In the genomic region with DNA sequence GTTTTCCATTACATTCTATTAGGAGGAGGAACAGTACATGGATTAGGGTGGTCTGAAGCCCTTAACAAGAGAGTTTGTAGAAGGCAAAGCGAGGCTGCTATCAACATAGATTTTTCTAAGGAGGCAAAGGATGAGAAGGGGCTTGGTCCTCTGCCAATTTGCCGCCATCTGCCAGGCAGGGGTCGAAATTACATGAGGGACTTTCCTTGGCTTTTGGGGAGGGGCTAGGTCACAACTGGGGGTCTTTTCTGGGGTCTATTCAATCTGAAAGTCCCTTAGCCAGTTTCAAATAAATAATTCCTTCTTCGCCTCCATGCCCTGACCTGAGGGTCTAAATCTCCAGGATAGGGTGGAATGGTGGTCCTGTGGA, we compare ENCODE assay signal across 11 mouse cellular contexts. TPM values are rescaled to one million over a fixed set of nuclear protein-coding genes. Genes with fewer than 3 reads are reported as not detected.
DNase-seq lines count a peak whose midpoint lies in the region; ATAC-seq and TF ChIP-seq lines count a peak whose summit lies in the region.
"Had no signal": no experiment of that assay in that cellular context is flagged by ENCODE, and none has a peak within 500 bp of the region (broad histone marks: within the 10 kb centered on the region; RNA-seq: fewer than 3 reads in every experiment).

A gene (minus strand): TSS at position 61 of the 370 bp plus-strand sequence.

- no peak within 1 kb of the TSS for H3K27ac ChIP-seq in heart, embryonic 12.5 days (ENCODE audit: poor library complexity, severe bottlenecking)
- H3K27ac ChIP-seq in cortical plate, adult 2 months (ENCODE audit: insufficient read depth, low read length): peak within 1 kb of the TSS; percentile 81
- no peak within 1 kb of the TSS for H3K27ac ChIP-seq in hindbrain, embryonic 12.5 days
- H3K27ac ChIP-seq in midbrain, embryonic 14.5 days (replicated peaks; ENCODE audit: low read depth, low read length): peak within 1 kb of the TSS; percentile 66
- H3K27ac ChIP-seq: liver, embryonic 15.5 days had no signal

- no peaks in the 10 kb centered on the region for H3K9me3 ChIP-seq in heart, embryonic 12.5 days (replicated peaks)
- H3K9me3 ChIP-seq in hindbrain, embryonic 12.5 days (replicated peaks): no peaks in the 10 kb centered on the region
- H3K9me3 ChIP-seq in midbrain, embryonic 14.5 days (ENCODE audit: control insufficient read depth, low read length): no peaks in the 10 kb centered on the region
- H3K9me3 ChIP-seq: liver, embryonic 15.5 days had no signal

- H3K36me3 ChIP-seq in heart, embryonic 12.5 days: 0 out of 2 replicates have a peak, but pooled peaks cover 4% of the 10 kb centered on the region
- H3K36me3 ChIP-seq in hindbrain, embryonic 12.5 days: no peaks in the 10 kb centered on the region
- no peaks in the 10 kb centered on the region for H3K36me3 ChIP-seq in midbrain, embryonic 14.5 days (ENCODE audit: control insufficient read depth, insufficient read depth, low read length)
- H3K36me3 ChIP-seq: liver, embryonic 15.5 days had no signal

- WGBS in heart, embryonic 12.5 days: 22% methylated on average over 4 of the region's 4 CpGs
- WGBS in hindbrain, embryonic 12.5 days: 22% methylated on average over 4 of the region's 4 CpGs
- WGBS in midbrain, embryonic 14.5 days: 14% methylated on average over 4 of the region's 4 CpGs

- no peak within 1 kb of the TSS; the same call in 1 of the 2 replicates for H3K9ac ChIP-seq in heart, embryonic 12.5 days
- H3K9ac ChIP-seq in hindbrain, embryonic 12.5 days: peak within 1 kb of the TSS; percentile 52
- H3K9ac ChIP-seq in midbrain, embryonic 14.5 days (replicated peaks; ENCODE audit: low read length): peak within 1 kb of the TSS; percentile 65
- H3K9ac ChIP-seq: liver, embryonic 15.5 days had no signal

- no peak for TF ChIP-seq CTCF in cortical plate, adult 2 months (IDR thresholded peaks at IDR 0.05; ENCODE audit: extremely low read depth, insufficient read depth, low read length)

- TF ChIP-seq POLR2A in cortical plate, adult 2 months (IDR thresholded peaks at IDR 0.05; ENCODE audit: extremely low read depth, insufficient read depth, low read length): no peak

- H3K4me3 ChIP-seq in heart, embryonic 12.5 days: peak within 1 kb of the TSS; percentile 27; the same call in 1 of the 2 replicates
- H3K4me3 ChIP-seq in cortical plate, adult 2 months (ENCODE audit: insufficient read depth, low read length): peak within 1 kb of the TSS; percentile 80
- peak within 1 kb of the TSS; percentile 42 for H3K4me3 ChIP-seq in hindbrain, embryonic 12.5 days
- H3K4me3 ChIP-seq in midbrain, embryonic 14.5 days (replicated peaks; ENCODE audit: low read depth, low read length): peak within 1 kb of the TSS; percentile 41
- H3K4me3 ChIP-seq: liver, embryonic 15.5 days; myocyte had no signal

- no peak for DNase-seq in heart, postnatal 10 days
- no peak for DNase-seq in midbrain, embryonic 14.5 days
- DNase-seq in adrenal gland, postnatal 4 days (ENCODE audit: low spot score in 2 of 2): no peak
- no peak for DNase-seq in frontal cortex, postnatal 25 days (ENCODE audit: low spot score in 2 of 2)

- peaks cover 39% of the 10 kb centered on the region for H3K27me3 ChIP-seq in heart, embryonic 12.5 days (replicated peaks)
- H3K27me3 ChIP-seq in hindbrain, embryonic 12.5 days: peaks cover 98% of the 10 kb centered on the region
- peaks cover 53% of the 10 kb centered on the region for H3K27me3 ChIP-seq in midbrain, embryonic 14.5 days (ENCODE audit: control insufficient read depth, insufficient read depth, low read length)

- no peak for ATAC-seq in heart, embryonic 12.5 days (ENCODE audit: insufficient number of reproducible peaks, low FRiP score)
- 0 out of 2 replicates have a peak, but pooled peaks have one; percentile 9 for ATAC-seq in hindbrain, embryonic 12.5 days (ENCODE audit: low FRiP score)
- peak; percentile 20; the same call in 1 of the 2 replicates for ATAC-seq in midbrain, embryonic 14.5 days (ENCODE audit: low FRiP score, low TSS enrichment)
- ATAC-seq in inflammation-experienced regulatory T-cells, adult 6 months: no peak

- H3K4me1 ChIP-seq in heart, embryonic 12.5 days (replicated peaks): peaks cover 46% of the 10 kb centered on the region
- H3K4me1 ChIP-seq in cortical plate, adult 2 months (ENCODE audit: control insufficient read depth, insufficient read depth, low read length): peaks cover 12% of the 10 kb centered on the region
- H3K4me1 ChIP-seq in hindbrain, embryonic 12.5 days: peaks cover 14% of the 10 kb centered on the region
- peaks cover 34% of the 10 kb centered on the region for H3K4me1 ChIP-seq in midbrain, embryonic 14.5 days (ENCODE audit: control insufficient read depth, insufficient read depth, low read length)
- H3K4me1 ChIP-seq: liver, embryonic 15.5 days had no signal

- H3K4me2 ChIP-seq in heart, embryonic 12.5 days: peak within 1 kb of the TSS; percentile 61
- peak within 1 kb of the TSS; percentile 60 for H3K4me2 ChIP-seq in hindbrain, embryonic 12.5 days (replicated peaks)
- H3K4me2 ChIP-seq in midbrain, embryonic 14.5 days (ENCODE audit: low read length): peak within 1 kb of the TSS; percentile 66
- H3K4me2 ChIP-seq: liver, embryonic 15.5 days had no signal

- intact Hi-C loops in heart, postnatal 10 days (cut with DNase I): no loop called here

RNA-seq across cellular contexts. Expression of the gene that starts here (rescaled TPM):
- 0.08 and 0.13 TPM in 2 replicates for polyA plus RNA-seq in heart, embryonic 12.5 days (2016; fragmentation: Nextera tagmentation; extraction: Ambion mirVana)
- under 1 TPM; 0.10 to 0.24 TPM for total RNA-seq in heart, postnatal 10 days (2021)
- 16.8 and 20.6 TPM in 2 replicates for polyA plus RNA-seq in cortical plate, adult 2 months (2012; rRNA removed)
- polyA plus RNA-seq in hindbrain, embryonic 12.5 days (2016; fragmentation: Nextera tagmentation; extraction: Ambion mirVana): 0.08 and 0.10 TPM in 2 replicates
- polyA plus RNA-seq in midbrain, embryonic 14.5 days (2014; fragmentation: Nextera tagmentation; extraction: Ambion mirVana): 0.24 and 0.58 TPM in 2 replicates
- polyA plus RNA-seq in inflammation-experienced regulatory T-cells, adult 6 months (2017; shearing (Covaris generic)): 1 to 10 TPM in 2 of 3 experiments, under 1 TPM in 1; 0.60 to 1.9 (median 1.4) TPM
- total RNA-seq in adrenal gland, postnatal 4 days (2021): under 1 TPM; 0.71 to 0.78 TPM
- total RNA-seq: gastrocnemius, adult 18-20 months had no signal
- polyA plus RNA-seq: liver, embryonic 15.5 days had no signal

Comparison
In these comparisons a context has a peak if more than half of its experiments do, and no peak if none do; other contexts are left out.
1. Peak in ATAC-seq, H3K4me3 ChIP-seq, H3K9ac ChIP-seq and H3K4me2 ChIP-seq in hindbrain, embryonic 12.5 days; RNA of the gene not detected or under 1 TPM.
2. Peak in ATAC-seq, H3K4me3 ChIP-seq, H3K27ac ChIP-seq, H3K9ac ChIP-seq and H3K4me2 ChIP-seq in midbrain, embryonic 14.5 days; RNA of the gene not detected or under 1 TPM.
3. H3K4me3 ChIP-seq: peak in every context shown above with its lines; median percentile 80 in cortical plate, adult 2 months; 42 in hindbrain, embryonic 12.5 days; 41 in midbrain, embryonic 14.5 days; 27 in heart, embryonic 12.5 days.